Mouse (Mus musculus): ENCODE measurements around the gene Fam163b. TPM values are rescaled to one million over a fixed set of nuclear protein-coding genes. Genes with fewer than 3 reads are reported as not detected.

Gene Fam163b
- polyA plus RNA-seq, 1 experiment from 2014 or later = 11.0 TPM

Other genes starting within 250 kb of the Fam163b start
- 17.5 and 19.1 TPM in 2 replicates for gene Surf6, start 239.6 kb downstream of the Fam163b start, polyA plus RNA-seq (2014; fragmentation: Nextera tagmentation; extraction: Ambion mirVana)
- 109 and 111 TPM in 2 replicates for gene Med22, start 231.8 kb downstream of the Fam163b start, polyA plus RNA-seq (2014; fragmentation: Nextera tagmentation; extraction: Ambion mirVana)
- 441 and 462 TPM in 2 replicates for gene Rpl7a, start 231.7 kb downstream of the Fam163b start, polyA plus RNA-seq (2014; fragmentation: Nextera tagmentation; extraction: Ambion mirVana)
- 46.3 and 49.5 TPM in 2 replicates for gene Surf2, start 226.1 kb downstream of the Fam163b start, polyA plus RNA-seq (2014; fragmentation: Nextera tagmentation; extraction: Ambion mirVana)
- gene Surf1, start 226.0 kb downstream of the Fam163b start, polyA plus RNA-seq (2014; fragmentation: Nextera tagmentation; extraction: Ambion mirVana) = 88.9 and 101 TPM in 2 replicates
- gene Surf4, start 208.6 kb downstream of the Fam163b start, polyA plus RNA-seq (2014; fragmentation: Nextera tagmentation; extraction: Ambion mirVana) = 87.1 and 116 TPM in 2 replicates
- 0.15 TPM in 1 of 2 replicates, not detected in the other for gene Stkld1, start 208.4 kb downstream of the Fam163b start, polyA plus RNA-seq (2014; fragmentation: Nextera tagmentation; extraction: Ambion mirVana)
- 35.1 and 38.0 TPM in 2 replicates for gene Rexo4, start 178.1 kb downstream of the Fam163b start, polyA plus RNA-seq (2014; fragmentation: Nextera tagmentation; extraction: Ambion mirVana)
- gene Adamts13, start 169.1 kb downstream of the Fam163b start, polyA plus RNA-seq (2014; fragmentation: Nextera tagmentation; extraction: Ambion mirVana) = not detected in 2 replicates
- 86.5 and 94.9 TPM in 2 replicates for gene Cacfd1, start 132.6 kb downstream of the Fam163b start, polyA plus RNA-seq (2014; fragmentation: Nextera tagmentation; extraction: Ambion mirVana)
- 8.7 and 10.6 TPM in 2 replicates for gene Slc2a6, start 114.5 kb downstream of the Fam163b start, polyA plus RNA-seq (2014; fragmentation: Nextera tagmentation; extraction: Ambion mirVana)
- gene Mymk, start 70.3 kb downstream of the Fam163b start, polyA plus RNA-seq (2014; fragmentation: Nextera tagmentation; extraction: Ambion mirVana) = 0.17 and 0.22 TPM in 2 replicates
- 5.9 and 9.0 TPM in 2 replicates for gene Adamtsl2, start 63.1 kb downstream of the Fam163b start, polyA plus RNA-seq (2014; fragmentation: Nextera tagmentation; extraction: Ambion mirVana)
- 0.11 and 0.63 TPM in 2 replicates for gene Dbh, start 22.7 kb upstream of the Fam163b start, polyA plus RNA-seq (2014; fragmentation: Nextera tagmentation; extraction: Ambion mirVana)
- 3.6 and 5.3 TPM in 2 replicates for gene Sardh, start 105.8 kb upstream of the Fam163b start, polyA plus RNA-seq (2014; fragmentation: Nextera tagmentation; extraction: Ambion mirVana)